Mouse (Mus musculus) right cerebral cortex, adult 2 months (tissue): ENCODE data around the gene Zfp318.

Source experiments
- DNase-seq, 2 experiments: peaks; one replicate each; pipeline ENCODE4 v3.0.0; 2021 to 2022; ENCODE audit warnings: low spot score in 2 of 2

The Zfp318 gene

DNA sequence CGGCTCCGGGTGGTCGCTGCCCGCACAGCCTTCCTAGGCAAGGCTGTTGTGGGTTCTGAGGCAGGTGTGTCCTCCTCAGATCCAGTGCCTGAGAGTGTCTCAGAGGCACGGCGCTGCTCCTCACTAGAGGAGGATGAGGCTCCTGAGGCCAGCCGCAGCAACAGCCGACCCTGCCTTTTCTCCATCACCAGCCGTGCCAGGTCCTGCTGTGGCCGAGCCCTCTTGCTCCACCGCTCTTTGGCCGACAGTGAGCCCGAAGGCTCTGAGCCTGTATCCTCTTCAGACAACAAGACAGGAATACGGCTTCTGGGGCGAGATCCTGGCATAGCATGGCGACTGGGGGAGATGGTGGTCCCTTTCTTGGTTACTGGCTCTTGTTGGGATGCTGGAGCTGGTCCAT lies 62.7 kb downstream of the Zfp318 start:
- no peak for DNase-seq

- no peak for DNase-seq
Measured at GRCm38 (mm10) chr17:46452683-46453082, 69.2 kb downstream of the Zfp318 start.

DNA sequence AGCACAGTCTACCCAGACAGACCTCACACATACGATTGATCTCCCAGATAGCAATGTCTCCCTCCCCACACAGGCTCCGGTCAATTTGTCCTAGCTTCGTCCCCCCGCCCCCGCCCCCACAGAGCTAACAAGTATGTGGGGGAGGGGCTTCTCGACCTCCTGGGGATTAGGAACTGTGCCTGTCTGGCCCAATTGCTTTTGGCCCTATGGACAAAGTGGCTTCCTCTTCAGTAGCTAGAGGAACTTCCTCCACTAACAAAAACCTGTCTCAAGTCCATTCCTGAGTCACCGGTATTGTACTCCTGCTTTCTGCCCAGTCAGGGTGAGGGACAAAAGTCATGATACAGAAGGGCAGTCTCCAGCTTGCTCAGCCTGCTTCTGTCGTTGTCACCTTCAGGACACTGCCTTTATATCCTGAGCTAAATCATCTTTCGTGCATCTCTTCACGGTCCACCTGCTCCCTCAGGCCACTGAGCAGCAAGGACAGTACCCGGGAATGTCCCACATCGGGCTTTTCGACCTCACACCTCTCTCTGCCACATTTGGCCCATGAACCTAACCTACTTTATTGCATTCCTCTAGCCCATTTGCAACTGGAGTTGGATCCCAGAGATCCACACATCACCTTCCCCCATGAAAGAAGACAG lies 69.9 kb downstream of the Zfp318 start:
- DNase-seq: no peak

DNA sequence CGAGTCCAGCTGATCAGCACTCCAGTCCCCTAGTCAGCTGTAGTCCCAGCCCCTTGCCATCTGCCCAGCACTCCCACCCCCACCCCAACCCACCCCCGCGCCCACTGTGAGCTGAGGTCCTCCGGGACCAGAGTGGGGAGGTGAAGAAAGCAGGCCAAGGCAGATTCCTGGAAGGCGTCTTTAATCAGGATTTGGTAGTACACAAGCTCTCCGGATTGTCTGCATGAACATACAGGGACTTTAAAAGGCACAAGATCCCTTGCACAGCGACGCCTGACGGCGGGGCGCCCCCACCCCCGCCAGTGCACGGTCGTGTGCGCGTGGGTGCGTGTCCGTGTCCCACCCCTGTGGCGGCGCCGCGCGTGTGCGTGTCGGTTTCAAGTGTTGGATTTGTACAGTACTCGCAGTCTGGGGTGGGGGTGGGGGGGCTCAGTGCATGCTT lies 70.5 kb downstream of the Zfp318 start:
- DNase-seq: peak in 1 of 2 experiments; percentile 27

DNA sequence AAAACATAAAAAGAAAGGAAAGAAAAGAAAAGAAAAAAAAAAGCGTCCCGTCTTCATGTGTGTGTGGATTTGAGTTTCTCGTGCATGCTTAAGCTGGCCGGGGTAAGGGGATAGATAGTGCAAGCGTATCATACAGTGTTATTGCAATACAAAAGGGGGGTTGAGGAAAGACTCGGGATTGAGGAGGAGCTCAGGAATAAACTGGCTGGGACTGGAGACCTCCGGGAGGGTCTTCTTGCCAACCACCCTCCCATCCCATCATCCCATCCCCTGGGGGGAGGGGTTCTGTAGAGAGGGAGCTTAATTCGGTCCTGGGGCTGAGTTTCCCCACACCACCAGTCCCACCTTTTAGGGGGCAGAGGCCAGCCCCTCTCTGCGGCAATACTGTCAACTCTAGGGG lies 71.0 kb downstream of the Zfp318 start:
- no peak for DNase-seq

DNA sequence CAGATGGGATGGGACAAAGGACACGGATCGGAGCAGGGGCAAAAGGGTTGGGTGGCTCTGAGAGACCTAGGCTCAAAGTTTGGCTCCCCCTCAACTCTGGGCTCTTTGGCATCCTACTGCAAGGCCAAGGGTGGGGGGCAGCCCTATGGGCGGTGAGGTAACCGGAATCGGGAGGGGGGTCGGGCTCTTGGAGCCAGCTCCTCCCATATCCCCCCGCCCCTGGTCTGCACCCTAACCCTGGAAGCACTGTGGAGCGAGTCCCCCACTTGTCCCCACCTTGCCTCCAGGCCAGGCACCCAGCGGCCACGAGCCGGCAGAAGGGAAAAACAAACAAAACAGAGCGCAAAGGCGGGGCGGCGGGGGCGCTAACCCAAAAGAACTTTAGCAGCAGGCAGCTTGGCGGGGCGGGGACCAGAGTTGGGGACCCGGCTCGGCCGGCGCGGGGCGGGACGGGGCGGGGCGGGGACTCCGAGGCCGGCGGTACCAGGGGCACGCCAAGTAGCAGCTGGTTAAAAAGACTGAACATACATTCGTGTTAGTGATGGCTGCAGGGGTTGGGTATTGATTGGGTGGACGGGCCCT lies 71.7 kb downstream of the Zfp318 start:
- no peak for DNase-seq

GRCm38 (mm10) chr17:46457791-46458190 lies 74.3 kb downstream of the Zfp318 start:
- DNase-seq: peak in 1 of 2 experiments; percentile 41

- no peak for DNase-seq
Measured at GRCm38 (mm10) chr17:46458439-46458838, 74.9 kb downstream of the Zfp318 start.

DNA sequence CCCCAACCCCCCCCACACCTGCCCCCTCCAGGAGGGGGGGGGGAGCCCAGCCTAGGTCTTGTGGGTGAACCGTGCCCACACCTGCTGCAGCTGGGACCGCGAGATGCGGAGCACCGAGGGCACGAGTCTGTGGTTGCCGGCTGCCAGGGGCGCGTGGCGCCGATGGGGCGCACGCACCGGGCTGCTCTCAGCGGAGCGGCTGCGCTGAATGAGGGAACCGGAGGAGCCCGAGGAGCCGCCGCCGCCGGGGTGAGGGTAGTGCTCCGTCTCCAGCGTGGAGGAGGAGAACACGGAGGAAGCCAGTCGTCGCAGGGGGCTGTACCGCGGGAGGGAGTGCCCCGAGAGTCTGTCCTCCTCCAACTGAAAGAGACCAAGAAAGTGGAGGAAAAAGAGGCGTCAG lies 77.1 kb downstream of the Zfp318 start:
- DNase-seq: no peak

DNA sequence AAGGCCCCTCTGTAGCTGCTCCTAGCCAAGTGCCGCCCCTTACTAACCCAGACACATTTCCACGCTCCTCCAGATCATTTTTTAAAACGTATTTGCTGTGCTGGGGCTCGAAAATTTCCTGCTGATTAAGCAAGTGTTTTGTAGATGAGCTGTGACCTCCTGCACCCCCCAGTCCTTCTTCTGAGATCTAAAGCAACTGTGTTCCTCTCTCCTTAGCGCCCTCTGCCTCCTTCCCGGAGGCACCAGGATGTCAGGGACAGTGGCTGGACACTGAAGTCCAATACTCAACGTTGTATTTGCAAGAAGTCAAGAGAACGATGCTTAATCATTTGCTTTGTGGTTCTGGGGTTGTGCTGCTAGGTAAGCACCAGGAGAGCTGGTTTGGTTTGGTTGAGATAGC lies 77.8 kb downstream of the Zfp318 start:
- no peak for DNase-seq

GRCm38 (mm10) chr17:46462226-46462625 lies 78.7 kb downstream of the Zfp318 start:
- DNase-seq: no peak

DNA sequence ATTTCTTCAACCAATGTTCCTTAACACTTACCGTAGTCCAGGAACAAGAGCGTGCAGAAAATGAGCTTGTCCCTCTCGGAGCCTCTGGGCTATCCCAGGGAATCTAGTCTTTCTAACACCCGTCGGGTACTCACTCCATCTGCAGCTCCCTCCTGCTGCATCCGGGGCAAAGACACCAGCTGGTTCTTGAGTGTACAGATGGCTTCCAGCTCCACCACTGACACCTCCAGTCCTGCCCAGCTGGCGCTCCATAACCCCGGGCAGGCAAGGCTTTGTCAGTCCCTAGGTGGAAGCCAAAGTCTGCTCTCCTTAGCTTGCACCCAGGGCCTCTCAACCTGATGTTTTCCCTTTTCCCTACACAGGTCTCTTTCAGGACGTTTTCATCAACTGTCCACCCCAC lies 84.3 kb downstream of the Zfp318 start:
- no peak for DNase-seq
